Mouse (Mus musculus) frontal cortex, adult 2 months (tissue): ENCODE measurements around the gene Cfap46. TPM values are rescaled to one million over a fixed set of nuclear protein-coding genes. Genes with fewer than 3 reads are reported as not detected.
A peak's percentile ranks its signal among the peaks of the same experiment; 100 is the strongest.
"Not testable (repeated sequence)": the region's sequence is repeated elsewhere in the genome, so short reads cannot be mapped to it uniquely, and the experiment has no call there.

Source experiments
- DNase-seq, 2 experiments: peaks; one replicate each; pipeline ENCODE4 v3.0.0; 2022; ENCODE audit warnings: low spot score in 1 of 2; ENCODE audit errors: extremely low spot score in 1 of 2
- polyA plus RNA-seq: library from polyadenylated mRNA; depleted of rRNA; stranded (reverse); fragments of >200 nt; gene quantifications from 2 replicates; pipeline ENCODE4 v1.2.3, GENCODE M21; 2012

Gene Cfap46
- polyA plus RNA-seq, 1 experiment = 3.3 TPM

GRCm38 (mm10) chr7:139666871-139667270, 16.7 kb downstream of the Cfap46 start:
- DNase-seq = peak in 1 of 2 experiments; percentile 27

DNA sequence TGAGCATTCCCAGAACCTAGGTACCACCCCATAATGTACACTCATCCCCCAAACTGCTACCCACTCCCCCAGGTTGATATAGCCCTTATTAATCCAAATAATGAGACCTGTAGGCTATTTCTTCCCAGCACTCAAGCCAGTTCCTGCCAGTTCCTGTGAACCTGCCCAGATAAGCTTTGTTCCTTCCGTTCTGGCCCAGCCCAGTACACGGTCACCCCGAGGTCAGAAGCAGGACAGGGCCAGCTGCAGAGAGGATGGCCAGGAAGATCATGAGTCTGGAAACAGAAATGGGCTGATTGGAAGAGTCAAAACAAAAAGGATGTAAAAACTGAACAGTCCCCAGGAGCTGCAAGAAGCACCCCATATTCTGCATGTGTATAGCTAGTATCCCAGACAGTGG, 20.3 kb downstream of the Cfap46 start:
- no peak for DNase-seq

DNA sequence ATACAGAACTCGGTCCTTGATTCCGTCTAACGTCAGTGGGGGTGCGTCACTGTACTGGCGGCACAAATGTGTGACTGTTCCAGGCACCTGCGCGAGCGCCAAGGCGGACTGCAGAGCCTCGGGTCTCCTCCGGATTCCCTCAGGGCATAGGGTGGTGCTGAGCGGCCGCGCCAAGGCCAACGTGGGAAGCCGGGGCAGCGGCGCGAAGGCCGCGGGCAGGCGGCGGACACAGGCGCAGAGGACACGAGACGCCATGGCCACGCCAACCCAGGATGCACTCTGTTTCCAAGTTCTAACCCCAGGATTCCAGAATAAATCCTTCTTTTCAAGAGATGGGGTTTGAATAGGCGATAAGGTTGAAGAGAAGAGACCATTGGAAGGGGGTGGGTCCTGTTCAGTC, 23.7 kb downstream of the Cfap46 start:
- DNase-seq = not testable (repeated sequence)

GRCm38 (mm10) chr7:139649698-139650097, 33.9 kb downstream of the Cfap46 start:
- no peak for DNase-seq

DNA sequence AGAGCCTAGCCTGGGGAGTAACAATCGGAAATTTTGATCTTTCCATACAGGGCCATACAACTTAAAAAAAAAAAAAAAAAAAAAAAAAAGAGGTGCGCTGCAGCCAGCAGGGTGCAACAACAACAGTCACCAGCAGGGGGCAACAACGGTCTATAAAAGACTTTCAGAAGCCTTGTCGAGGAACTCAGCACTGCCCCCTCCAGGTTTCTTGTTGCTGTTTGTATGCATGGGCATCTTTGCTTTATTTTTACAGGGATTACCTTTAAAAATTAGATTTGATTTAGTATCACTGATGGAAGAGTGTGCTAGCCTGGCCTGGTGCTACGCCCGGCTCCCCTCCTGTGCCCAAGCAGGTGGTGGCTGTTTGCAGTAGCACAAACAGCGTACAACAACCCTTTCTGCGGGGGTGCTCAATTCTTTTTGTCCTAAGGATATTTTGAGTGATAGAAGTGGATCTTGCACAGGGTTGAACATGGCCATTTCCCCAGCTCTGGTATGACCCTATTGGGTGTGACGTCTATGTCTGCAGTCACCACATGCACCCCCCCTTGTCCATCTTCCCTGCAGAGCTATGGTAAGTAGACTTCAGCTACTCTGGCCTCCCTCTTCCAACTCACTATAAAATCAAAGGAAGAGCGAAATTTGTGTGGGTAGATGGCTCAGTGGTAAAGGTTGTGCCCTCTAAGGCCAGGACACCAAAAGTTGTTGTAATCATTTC, 35.4 kb downstream of the Cfap46 start:
- DNase-seq = peak; percentile 71 to 99

- no peak for DNase-seq
Measured at GRCm38 (mm10) chr7:139633393-139633792, 50.2 kb downstream of the Cfap46 start.

DNA sequence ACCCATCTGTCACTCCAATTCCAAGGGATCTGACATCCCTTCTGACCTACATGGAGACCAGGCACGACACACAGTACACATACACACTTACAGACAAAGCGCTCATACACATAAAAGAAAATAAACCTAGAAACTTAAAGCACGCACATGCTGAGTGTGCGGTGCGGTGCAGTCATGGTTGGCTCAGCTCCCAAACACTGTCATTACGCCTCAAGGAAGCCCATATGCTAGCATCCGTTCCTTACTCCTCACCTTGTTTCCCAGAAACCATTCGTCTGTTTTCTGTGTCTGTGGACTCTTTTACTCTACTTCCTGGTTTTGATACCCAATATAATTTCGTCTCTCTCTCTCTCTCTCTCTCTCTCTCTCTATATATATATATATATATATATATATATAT, 58.5 kb downstream of the Cfap46 start:
- no peak for DNase-seq

GRCm38 (mm10) chr7:139622568-139622967, 61.0 kb downstream of the Cfap46 start:
- no peak for DNase-seq

DNA sequence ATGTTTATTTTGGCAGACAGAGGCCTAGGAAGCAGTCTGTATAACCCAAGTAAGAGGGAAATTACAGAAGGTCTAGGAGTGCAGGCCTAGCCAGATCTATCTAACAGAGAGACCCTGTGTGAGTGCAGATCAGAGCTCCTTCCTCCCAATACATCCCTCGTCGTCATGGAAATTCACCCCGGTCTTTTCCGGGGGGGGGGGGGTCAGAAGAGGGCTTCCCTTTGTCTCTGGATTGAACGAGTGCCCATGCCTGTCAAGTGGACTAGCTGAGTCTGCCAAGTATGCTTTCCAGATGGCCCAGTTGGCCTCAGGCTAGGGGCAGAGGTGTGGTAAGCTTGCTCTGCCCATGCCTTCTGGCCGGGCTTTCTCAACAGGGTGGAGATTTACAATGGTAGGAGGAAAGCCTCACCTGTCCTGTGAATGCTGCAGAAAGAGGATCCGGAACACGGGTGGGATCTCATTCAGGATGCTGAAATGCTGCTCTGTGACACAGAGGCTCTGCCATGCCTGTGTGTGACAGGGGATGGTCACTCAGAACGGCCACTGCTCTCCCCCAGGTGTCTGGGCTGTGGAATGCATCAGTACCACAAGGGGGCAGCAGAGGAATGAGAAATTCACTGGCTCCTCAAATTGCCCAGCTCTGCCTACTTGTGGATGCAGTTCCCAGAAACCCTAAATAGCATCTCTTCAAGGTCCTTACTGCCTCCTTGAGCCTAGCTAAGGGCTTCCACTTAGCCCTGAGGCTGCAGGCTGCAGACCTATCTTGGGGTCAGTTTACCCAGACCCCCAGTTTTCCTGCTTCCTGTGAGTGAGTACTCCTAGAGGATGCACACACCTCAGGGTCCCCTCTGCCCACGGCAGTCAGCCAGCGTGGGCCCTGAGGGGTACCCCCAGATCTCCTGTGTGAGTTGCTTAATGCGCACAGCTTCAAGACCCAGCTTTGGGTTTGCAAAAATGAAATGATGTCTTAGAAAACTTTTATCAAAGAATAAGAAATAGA, 67.5 kb downstream of the Cfap46 start:
- DNase-seq = peak; percentile 47 to 90

- no peak for DNase-seq
Measured at GRCm38 (mm10) chr7:139610328-139610727, 73.3 kb downstream of the Cfap46 start.

GRCm38 (mm10) chr7:139595862-139596261, 87.8 kb downstream of the Cfap46 start:
- no peak for DNase-seq

DNA sequence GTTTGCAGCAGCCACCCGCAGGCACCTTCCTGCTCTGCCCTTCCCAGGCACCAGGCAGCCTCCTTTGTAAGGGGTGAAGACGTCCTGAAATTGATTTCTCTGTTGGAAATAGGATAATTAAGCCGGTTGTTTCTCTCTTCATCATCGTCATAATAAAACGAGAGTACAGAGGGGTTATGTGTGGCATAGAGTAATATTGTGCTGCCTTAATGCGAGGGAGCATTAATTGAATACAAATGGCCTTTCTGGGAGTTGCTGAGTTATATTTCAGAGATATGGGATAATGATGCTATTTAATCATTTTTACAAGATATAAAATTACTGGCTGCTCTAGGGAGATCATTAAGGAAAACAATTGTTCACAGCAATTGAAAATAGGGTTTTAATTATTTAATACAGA, 88.3 kb downstream of the Cfap46 start:
- DNase-seq = no peak

DNA sequence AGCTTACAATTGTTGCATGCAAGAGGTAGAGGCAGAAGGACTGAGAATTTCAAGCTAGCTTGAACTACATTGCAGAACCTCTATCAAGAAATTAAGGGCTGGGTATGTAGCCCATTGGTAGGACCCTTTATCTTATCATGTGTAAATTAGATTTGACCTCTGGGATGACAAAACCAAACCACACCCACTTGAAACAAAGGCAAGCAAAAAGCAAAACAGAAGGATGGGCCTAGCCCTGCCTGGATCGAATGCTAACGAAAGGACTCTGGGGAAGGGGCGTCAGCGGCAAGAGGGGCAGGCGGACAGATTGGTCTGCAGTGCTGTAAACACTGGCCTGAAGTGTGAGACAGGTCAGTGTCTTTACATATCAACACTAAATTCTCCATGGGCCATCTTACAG, 92.3 kb downstream of the Cfap46 start:
- DNase-seq = no peak

DNA sequence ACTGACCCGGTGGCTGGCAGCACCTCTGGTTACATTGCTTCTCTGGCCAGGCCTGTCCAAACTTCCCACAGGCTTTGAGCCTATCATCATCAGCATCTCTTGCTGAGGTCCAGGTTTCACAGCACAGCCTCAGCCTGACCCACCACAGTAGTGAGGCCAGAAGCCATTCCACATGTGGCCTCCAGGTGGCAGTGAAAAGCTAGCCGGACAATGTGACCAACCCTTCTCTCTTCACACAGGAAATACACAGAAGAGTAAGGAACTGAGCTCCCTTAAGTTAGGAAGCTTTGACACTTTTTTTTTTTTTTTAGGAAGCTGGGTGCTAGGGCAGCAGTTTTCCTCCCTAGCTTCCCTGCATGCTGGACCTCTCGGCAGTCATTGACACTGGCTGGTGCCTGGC, 93.3 kb downstream of the Cfap46 start:
- peak in 1 of 2 experiments; percentile 65 for DNase-seq

DNA sequence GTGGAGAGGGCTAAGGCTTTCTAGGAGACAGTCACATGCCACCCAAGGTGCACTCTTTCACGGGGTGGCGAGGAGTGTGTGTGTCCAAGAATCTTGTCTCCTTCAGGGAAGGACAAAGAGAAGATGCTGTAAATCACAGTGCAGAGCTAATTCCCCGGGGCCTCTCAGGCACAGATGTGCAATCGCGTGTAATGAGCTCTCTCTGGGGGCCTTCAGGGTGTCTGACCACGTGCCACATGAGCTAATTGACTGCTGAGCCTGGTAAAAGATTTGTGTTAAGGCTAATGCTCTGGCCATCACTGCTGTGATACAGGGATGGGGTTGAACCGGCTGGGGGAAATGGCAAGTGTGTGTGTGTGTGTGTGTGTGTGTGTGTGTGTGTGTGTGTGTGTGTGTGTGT, 95.7 kb downstream of the Cfap46 start:
- no peak for DNase-seq

DNA sequence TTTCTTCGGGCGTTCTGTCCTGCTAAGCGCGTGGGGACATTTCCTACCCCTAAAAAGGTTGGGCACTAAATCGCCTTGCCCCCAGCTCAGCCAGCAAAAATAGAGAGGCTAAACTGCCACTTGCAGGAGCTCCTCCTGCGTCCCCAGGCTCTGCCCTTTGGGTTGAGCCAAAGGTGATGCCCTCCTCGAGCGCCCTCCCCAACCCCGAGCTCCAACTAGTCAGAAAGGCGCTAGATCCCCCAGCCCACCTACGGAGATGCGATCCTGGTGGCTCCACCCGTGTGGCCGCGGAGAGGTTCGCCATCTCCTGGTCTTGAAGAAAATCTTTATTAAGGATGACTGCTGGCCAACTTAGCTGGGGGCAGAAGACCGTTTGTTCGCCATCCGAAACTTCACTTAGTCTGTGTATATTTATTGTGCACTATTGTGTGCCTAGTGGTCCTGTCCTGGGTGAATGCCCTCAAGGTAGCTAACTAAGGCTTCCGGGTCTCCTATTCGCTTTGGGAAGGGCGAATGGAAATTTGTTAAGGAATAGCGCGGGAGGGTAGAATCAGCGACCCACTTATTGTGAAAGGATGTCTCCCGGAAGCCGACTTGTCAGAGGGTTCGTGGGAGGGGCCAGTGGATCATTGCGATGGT, 98.3 kb downstream of the Cfap46 start:
- DNase-seq = no peak

GRCm38 (mm10) chr7:139584221-139585175, 99.1 kb downstream of the Cfap46 start:
- no peak for DNase-seq

DNA sequence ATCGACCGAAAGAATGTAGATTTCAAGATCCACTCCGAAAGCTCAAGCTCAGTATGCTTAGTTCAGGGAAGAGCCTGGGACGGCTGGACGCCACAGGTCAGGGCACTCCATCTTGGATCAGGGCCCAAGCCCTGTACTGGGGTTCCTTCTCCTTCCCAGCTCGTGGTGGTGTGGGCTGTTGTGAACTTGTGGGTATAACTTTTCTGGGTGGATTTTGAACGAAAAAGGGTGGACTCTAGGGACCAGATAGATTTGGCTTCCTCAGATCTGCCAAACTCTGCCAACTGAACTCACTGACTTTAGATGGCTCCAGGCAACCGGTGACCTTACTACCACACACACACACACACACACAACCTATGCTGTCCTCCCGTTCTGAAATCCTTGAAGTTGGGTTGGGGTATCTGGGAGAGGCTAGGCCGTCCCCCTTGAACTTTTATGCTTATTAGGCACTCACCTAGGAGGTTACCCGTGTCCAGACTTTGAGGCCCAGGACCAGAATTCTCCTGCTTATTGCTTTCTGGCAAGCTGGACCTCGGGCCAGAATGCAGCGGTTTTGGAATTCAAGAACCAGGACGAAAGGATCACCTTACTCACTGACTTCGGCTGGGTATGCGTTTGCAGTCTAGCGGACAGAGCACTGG, 100.4 kb downstream of the Cfap46 start:
- DNase-seq = no peak

DNA sequence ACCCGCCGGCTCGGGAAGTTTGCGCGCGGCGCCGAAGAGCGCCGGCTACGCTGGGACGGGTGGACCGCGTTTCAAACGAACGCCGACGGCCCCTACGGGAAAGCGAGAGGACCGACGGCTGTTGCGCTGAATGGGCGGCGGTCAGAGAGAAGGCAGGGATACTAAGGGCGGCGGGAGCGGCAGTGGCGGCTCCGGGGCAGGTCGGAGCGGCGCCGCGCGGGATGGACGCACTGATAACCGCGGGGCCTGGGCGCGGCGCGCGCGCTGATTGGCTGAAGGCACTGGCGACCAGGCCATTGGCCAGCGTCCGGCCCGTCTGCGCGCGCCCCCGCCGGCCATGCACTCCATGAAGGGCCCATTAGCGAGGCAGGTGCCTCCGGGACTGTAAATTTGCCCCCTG, 101.0 kb downstream of the Cfap46 start, which contains the start of gene Nkx6-2:
Gene Nkx6-2, minus strand, starts transcription at position 203 of the 400 bp plus-strand sequence.
- DNase-seq = peak in 1 of 2 experiments; percentile 26
